Mouse (Mus musculus): ENCODE results near the gene Cacna2d3.

GRCm38 (mm10) chr14:28984276-28984675 is 737.4 kb downstream of the Cacna2d3 start:
- TF ChIP-seq MAX (IDR thresholded peaks at IDR 0.05; ENCODE audit: low read length): no peak
- no peak for TF ChIP-seq TCF12 (IDR thresholded peaks at IDR 0.05; ENCODE audit: low read depth, low read length)
- TF ChIP-seq EP300 (IDR thresholded peaks at IDR 0.05; ENCODE audit: low read depth in 1 of 2, low read length in 2 of 2): no peak
- TF ChIP-seq POLR2A (IDR thresholded peaks at IDR 0.05; ENCODE audit: control insufficient read depth in 1 of 2, insufficient read depth in 1 of 2, low read depth in 1 of 2, low read length in 2 of 2, poor library complexity in 1 of 2): no peak
- TF ChIP-seq USF1 (IDR thresholded peaks at IDR 0.05; ENCODE audit: low read depth, low read length): no peak
- no peak for TF ChIP-seq CTCF (IDR thresholded peaks at IDR 0.05 in 2 of 3, conservative IDR thresholded peaks at IDR 0.05 in 1 of 3; ENCODE audit: control insufficient read depth in 1 of 3, insufficient read depth in 1 of 3, low read depth in 2 of 3, low read length in 3 of 3, poor library complexity in 1 of 3, severe bottlenecking in 1 of 3)
- no peak for TF ChIP-seq TAL1 (IDR thresholded peaks at IDR 0.05; ENCODE audit: low read length)
- no peak for TF ChIP-seq JUND (IDR thresholded peaks at IDR 0.05; ENCODE audit: low read depth, low read length)
- TF ChIP-seq POLR2AphosphoS2 (IDR thresholded peaks at IDR 0.05; ENCODE audit: low read length): no peak
- no peak for TF ChIP-seq ZC3H11A (IDR thresholded peaks at IDR 0.05; ENCODE audit: low read depth, low read length)
- no peak for TF ChIP-seq GATA1 (IDR thresholded peaks at IDR 0.05; ENCODE audit: low read depth, low read length)
- no peak for TF ChIP-seq E2F4 (IDR thresholded peaks at IDR 0.05; ENCODE audit: borderline replicate concordance, low read depth, low read length)

All from MEL (cell line).